Mouse (Mus musculus): ENCODE measurements around the gene Myo1c. TPM values are rescaled to one million over a fixed set of nuclear protein-coding genes. Genes with fewer than 3 reads are reported as not detected.

Myo1c gene
- polyA plus RNA-seq, 1 experiment from 2014 or later, result 55.5 TPM

GRCm38 (mm10) chr11:75700557-75700956 lies 50.3 kb downstream of the Myo1c start:
- ATAC-seq (ENCODE audit: insufficient read depth, low FRiP score, low read depth), result no peak
- Histone ChIP-seq H3K36me3 (peaks cover 61% of the 10 kb centered on the region), H3K9me3 (no peaks in the 10 kb centered on the region), H3K4me1 (no peaks in the 10 kb centered on the region), H3K4me3 (replicated peaks) (no peak overlapping the region), H3K9ac (no peak overlapping the region), H3K27ac (no peak overlapping the region), H3K4me2 (no peak overlapping the region), H3K27me3 (replicated peaks) (no peaks in the 10 kb centered on the region)
- 94% methylated on average over 5 of the region's 5 CpGs for WGBS

DNA sequence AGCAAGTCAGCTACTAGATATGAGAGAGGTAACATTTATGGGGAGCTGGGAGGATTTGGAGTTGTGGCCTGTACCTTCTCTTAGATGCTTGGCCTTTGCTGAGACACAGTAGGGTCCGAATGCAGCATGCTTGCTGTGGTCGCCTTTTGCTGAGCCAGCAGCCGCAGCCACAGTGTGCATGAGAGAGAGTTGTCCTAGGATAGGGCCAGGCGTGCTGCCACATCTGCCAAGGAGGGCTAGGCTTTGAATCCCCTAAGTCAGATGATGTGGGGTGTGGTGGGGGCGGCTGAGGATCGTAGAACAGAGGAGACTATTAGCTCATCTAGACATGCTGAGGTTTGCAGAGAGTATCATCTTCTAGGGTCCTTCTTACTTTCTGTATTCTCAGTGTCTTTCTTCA lies 52.5 kb downstream of the Myo1c start:
- H3K27me3 ChIP-seq (replicated peaks), result no peaks in the 10 kb centered on the region
- H3K4me1 ChIP-seq, result no peaks in the 10 kb centered on the region
- peaks cover 60% of the 10 kb centered on the region for H3K36me3 ChIP-seq
- WGBS, result 90% methylated on average over 6 of the region's 6 CpGs
- no peak overlapping the region for H3K27ac ChIP-seq
- no peak overlapping the region for H3K4me2 ChIP-seq
- ATAC-seq (ENCODE audit: insufficient read depth, low FRiP score, low read depth), result no peak
- no peaks in the 10 kb centered on the region for H3K9me3 ChIP-seq
- H3K4me3 ChIP-seq (replicated peaks), result no peak overlapping the region
- no peak overlapping the region for H3K9ac ChIP-seq

DNA sequence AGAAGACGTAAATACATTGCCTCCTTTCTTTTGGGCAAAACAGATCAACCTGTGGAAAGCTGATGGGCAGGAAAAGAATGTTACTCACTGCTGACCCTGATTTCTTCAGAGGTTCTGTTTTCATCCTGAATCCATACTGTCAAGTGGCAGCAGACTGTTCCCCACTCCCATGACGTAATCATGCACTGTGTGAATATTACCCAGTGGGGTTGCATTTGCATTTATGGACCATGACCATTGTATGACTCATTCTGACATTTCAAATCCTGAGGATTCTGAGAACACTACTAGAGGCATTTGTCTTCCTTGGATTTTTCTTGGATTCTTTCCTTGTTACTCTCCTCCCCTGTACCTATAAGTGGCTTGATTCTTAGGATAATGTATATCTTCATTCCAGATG lies 53.4 kb downstream of the Myo1c start:
- Histone ChIP-seq H3K9ac (no peak overlapping the region), H3K9me3 (no peaks in the 10 kb centered on the region), H3K4me2 (no peak overlapping the region), H3K4me3 (replicated peaks) (no peak overlapping the region), H3K27me3 (replicated peaks) (no peaks in the 10 kb centered on the region), H3K36me3 (peaks cover 50% of the 10 kb centered on the region), H3K27ac (no peak overlapping the region), H3K4me1 (no peaks in the 10 kb centered on the region)
- WGBS, result 87% methylated on average over 2 of the region's 2 CpGs
- ATAC-seq (ENCODE audit: insufficient read depth, low FRiP score, low read depth), result no peak

DNA sequence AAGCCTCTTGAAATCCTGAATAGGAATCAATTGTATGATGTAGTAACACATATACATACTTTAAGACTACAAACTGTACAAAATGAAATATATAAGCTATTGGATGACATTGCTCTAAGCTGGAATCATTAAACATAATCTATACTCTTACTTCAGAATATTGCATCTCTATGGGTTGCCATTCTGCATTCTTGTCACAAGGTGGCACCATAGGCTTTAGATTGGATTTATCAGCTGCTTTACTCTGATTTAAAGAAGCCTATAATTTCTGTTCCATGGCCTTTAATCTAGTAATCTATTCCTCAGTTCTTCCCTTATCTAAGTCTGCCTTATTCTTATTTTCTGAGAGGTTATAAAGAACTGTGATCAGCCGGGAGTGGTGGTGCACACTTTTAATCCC lies 63.6 kb downstream of the Myo1c start:
- H3K4me3 ChIP-seq (replicated peaks), result no peak overlapping the region
- no peaks in the 10 kb centered on the region for H3K4me1 ChIP-seq
- no peak overlapping the region for H3K27ac ChIP-seq
- WGBS, result 83% methylated on average over 1 of the region's 1 CpGs
- H3K9me3 ChIP-seq, result no peaks in the 10 kb centered on the region
- H3K4me2 ChIP-seq, result no peak overlapping the region
- no peaks in the 10 kb centered on the region for H3K27me3 ChIP-seq (replicated peaks)
- no peak overlapping the region for H3K9ac ChIP-seq
- ATAC-seq (ENCODE audit: insufficient read depth, low FRiP score, low read depth), result no peak
- no peaks in the 10 kb centered on the region for H3K36me3 ChIP-seq

DNA sequence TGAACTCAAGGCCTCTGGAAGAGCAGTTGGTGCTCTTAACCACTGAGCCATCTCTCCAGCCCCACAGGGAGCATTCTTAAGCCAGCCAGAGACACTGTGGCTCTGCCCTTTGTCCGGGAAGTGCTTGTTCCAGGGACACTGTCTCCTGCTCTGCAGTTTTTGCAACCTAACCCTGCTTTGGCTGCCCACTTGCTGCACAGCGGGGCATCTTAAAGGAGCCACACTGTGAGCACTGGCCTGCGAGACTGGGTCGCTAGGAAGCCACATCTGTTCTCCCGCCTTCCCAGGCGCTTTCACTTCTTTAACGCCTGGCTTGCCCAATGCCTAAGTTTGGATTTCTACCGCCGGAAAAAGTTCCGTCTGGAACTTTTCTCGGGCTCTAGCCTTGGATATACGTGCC lies 65.3 kb downstream of the Myo1c start:
- 38% methylated on average over 12 of the region's 12 CpGs for WGBS
- no peak overlapping the region for H3K4me2 ChIP-seq

GRCm38 (mm10) chr11:75716661-75717325 lies 66.5 kb downstream of the Myo1c start:
- H3K4me3 ChIP-seq (replicated peaks), result no peak overlapping the region
- H3K27ac ChIP-seq, result no peak overlapping the region
- no peaks in the 10 kb centered on the region for H3K9me3 ChIP-seq
- 70% methylated on average over 8 of the region's 8 CpGs for WGBS
- H3K27me3 ChIP-seq (replicated peaks), result no peaks in the 10 kb centered on the region
- H3K9ac ChIP-seq, result no peak overlapping the region
- H3K4me2 ChIP-seq, result no peak overlapping the region
- H3K4me1 ChIP-seq, result no peaks in the 10 kb centered on the region
- no peak for ATAC-seq (ENCODE audit: insufficient read depth, low FRiP score, low read depth)
- no peaks in the 10 kb centered on the region for H3K36me3 ChIP-seq

More for the DNA sequence above, 65.3 kb downstream of the Myo1c start:
- Histone ChIP-seq H3K4me1 (no peaks in the 10 kb centered on the region), H3K4me3 (replicated peaks) (no peak overlapping the region), H3K36me3 (no peaks in the 10 kb centered on the region), H3K9me3 (no peaks in the 10 kb centered on the region), H3K27me3 (replicated peaks) (no peaks in the 10 kb centered on the region), H3K27ac (no peak overlapping the region), H3K9ac (no peak overlapping the region)
- no peak for ATAC-seq (ENCODE audit: insufficient read depth, low FRiP score, low read depth)

DNA sequence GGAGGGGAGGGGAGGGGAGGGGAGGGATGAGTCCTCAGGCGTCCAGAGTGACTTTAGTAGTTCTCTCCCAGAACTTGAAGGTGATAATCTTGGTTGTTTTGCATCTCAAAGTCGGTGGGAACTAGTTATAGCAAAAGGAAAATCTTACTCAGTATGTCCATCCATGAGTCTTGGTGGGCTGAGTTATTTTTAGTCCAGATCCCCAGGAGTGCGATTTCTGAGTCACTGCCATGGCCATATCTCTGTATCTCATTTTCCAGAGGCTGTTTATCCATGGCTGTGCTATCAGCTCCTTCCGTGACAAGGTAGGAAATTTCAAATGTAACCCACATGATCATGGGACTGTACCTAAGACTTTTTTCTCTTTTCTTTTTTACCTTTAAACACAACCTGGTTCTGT lies 72.0 kb downstream of the Myo1c start:
- Histone ChIP-seq H3K27ac (no peak overlapping the region), H3K36me3 (no peaks in the 10 kb centered on the region), H3K9me3 (no peaks in the 10 kb centered on the region), H3K27me3 (replicated peaks) (no peaks in the 10 kb centered on the region), H3K4me2 (no peak overlapping the region), H3K4me3 (replicated peaks) (no peak overlapping the region), H3K9ac (no peak overlapping the region), H3K4me1 (no peaks in the 10 kb centered on the region)
- no peak for ATAC-seq (ENCODE audit: insufficient read depth, low FRiP score, low read depth)
- 59% methylated on average over 4 of the region's 4 CpGs for WGBS

Other genes starting within 250 kb of the Myo1c start
- 49.5 and 62.5 TPM in 2 replicates for gene Serpinf1, start 227.8 kb upstream of the Myo1c start, polyA plus RNA-seq (2015; fragmentation: Nextera tagmentation; extraction: Ambion mirVana)
- gene Serpinf2, start 210.9 kb upstream of the Myo1c start, polyA plus RNA-seq (2015; fragmentation: Nextera tagmentation; extraction: Ambion mirVana), result 50.0 and 64.1 TPM in 2 replicates
- gene Wdr81, start 195.8 kb upstream of the Myo1c start, polyA plus RNA-seq (2015; fragmentation: Nextera tagmentation; extraction: Ambion mirVana), result 6.0 and 6.4 TPM in 2 replicates
- 19.7 and 22.3 TPM in 2 replicates for gene Tlcd2, start 188.8 kb upstream of the Myo1c start, polyA plus RNA-seq (2015; fragmentation: Nextera tagmentation; extraction: Ambion mirVana)
- 49.9 and 58.6 TPM in 2 replicates for gene Prpf8, start 163.7 kb upstream of the Myo1c start, polyA plus RNA-seq (2015; fragmentation: Nextera tagmentation; extraction: Ambion mirVana)
- gene Rilp, start 140.4 kb upstream of the Myo1c start, polyA plus RNA-seq (2015; fragmentation: Nextera tagmentation; extraction: Ambion mirVana), result 1.0 and 1.1 TPM in 2 replicates
- gene Scarf1, start 137.0 kb upstream of the Myo1c start, polyA plus RNA-seq (2015; fragmentation: Nextera tagmentation; extraction: Ambion mirVana), result 6.3 and 7.1 TPM in 2 replicates
- gene Slc43a2, start 118.8 kb upstream of the Myo1c start, polyA plus RNA-seq (2015; fragmentation: Nextera tagmentation; extraction: Ambion mirVana), result 4.9 and 6.3 TPM in 2 replicates
- gene Pitpna, start 62.4 kb upstream of the Myo1c start, polyA plus RNA-seq (2015; fragmentation: Nextera tagmentation; extraction: Ambion mirVana), result 82.4 and 83.4 TPM in 2 replicates
- gene Inpp5k, start 19.5 kb upstream of the Myo1c start, polyA plus RNA-seq (2015; fragmentation: Nextera tagmentation; extraction: Ambion mirVana), result 18.9 and 20.2 TPM in 2 replicates
- 108 and 116 TPM in 2 replicates for gene Crk, start 28.8 kb downstream of the Myo1c start, polyA plus RNA-seq (2015; fragmentation: Nextera tagmentation; extraction: Ambion mirVana)
- gene Ywhae, start 82.4 kb downstream of the Myo1c start, polyA plus RNA-seq (2015; fragmentation: Nextera tagmentation; extraction: Ambion mirVana), result 701 and 790 TPM in 2 replicates
- 1.4 and 1.5 TPM in 2 replicates for gene Doc2b, start 145.5 kb downstream of the Myo1c start, polyA plus RNA-seq (2015; fragmentation: Nextera tagmentation; extraction: Ambion mirVana)

All from stomach, embryonic 15.5 days (tissue).